Comparison of ENCODE assay signal across 8 mouse cellular contexts in the genomic region with DNA sequence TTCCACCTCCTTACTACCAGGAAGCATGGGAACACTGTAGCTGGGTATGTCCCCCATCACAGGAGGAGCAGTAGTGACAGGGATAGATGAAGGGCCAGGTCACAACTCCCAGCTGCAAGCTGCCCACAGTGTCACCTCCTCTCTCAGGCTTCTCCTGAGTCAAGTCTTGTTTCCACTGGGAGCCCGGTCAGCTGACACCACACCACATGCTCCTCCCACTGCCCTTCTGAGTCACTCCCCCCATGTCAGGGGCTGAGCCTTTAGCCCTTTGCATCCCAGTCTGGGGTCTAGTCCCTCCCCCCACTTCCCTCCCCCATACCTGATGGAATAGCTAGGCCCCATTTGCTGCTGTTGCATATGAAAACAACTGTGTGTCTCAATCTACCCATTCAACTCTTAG. TPM values are rescaled to one million over a fixed set of nuclear protein-coding genes. Genes with fewer than 3 reads are reported as not detected.
DNase-seq lines count a peak whose midpoint lies in the region; ATAC-seq and TF ChIP-seq lines count a peak whose summit lies in the region.

No protein-coding gene starts in this region.

- 0 out of 2 replicates have a peak, but pooled peaks have one; percentile 33 for ATAC-seq in heart, embryonic 12.5 days (ENCODE audit: insufficient number of reproducible peaks, low FRiP score)
- no peak; the same call in 1 of the 2 replicates for ATAC-seq in G1E (ENCODE audit: extremely low read depth, insufficient number of reproducible peaks, low FRiP score, poor library complexity, severe bottlenecking)
- ATAC-seq in hindbrain, embryonic 11.5 days (ENCODE audit: low FRiP score) = peak; percentile 37; the same call in 1 of the 2 replicates
- no peak for ATAC-seq in CD4-positive, CD25-positive, alpha-beta regulatory T cell, adult 4 months

- H3K27me3 ChIP-seq in heart, embryonic 12.5 days (replicated peaks) = no peaks in the 10 kb centered on the region
- no peaks in the 10 kb centered on the region for H3K27me3 ChIP-seq in G1E (ENCODE audit: insufficient read depth, low read length)
- no peaks in the 10 kb centered on the region for H3K27me3 ChIP-seq in hindbrain, embryonic 11.5 days (ENCODE audit: control insufficient read depth, insufficient read depth, low read length)
- no peaks in the 10 kb centered on the region for H3K27me3 ChIP-seq in midbrain, embryonic 10.5 days (ENCODE audit: low read depth, poor library complexity, severe bottlenecking)

- no peak overlapping the region for H3K4me3 ChIP-seq in heart, embryonic 12.5 days
- H3K4me3 ChIP-seq in G1E (ENCODE audit: low read depth, low read length) = peak overlapping the region; percentile 24; the same call in 1 of the 2 replicates
- H3K4me3 ChIP-seq in hindbrain, embryonic 11.5 days (ENCODE audit: low read depth, low read length) = no peak overlapping the region
- H3K4me3 ChIP-seq in midbrain, embryonic 10.5 days = no peak overlapping the region

- no peak overlapping the region for H3K4me2 ChIP-seq in heart, embryonic 12.5 days
- no peak overlapping the region for H3K4me2 ChIP-seq in hindbrain, embryonic 11.5 days (replicated peaks; ENCODE audit: low read depth, low read length)

- H3K9me3 ChIP-seq in heart, embryonic 12.5 days (replicated peaks) = no peaks in the 10 kb centered on the region
- no peaks in the 10 kb centered on the region for H3K9me3 ChIP-seq in G1E (replicated peaks)
- no peaks in the 10 kb centered on the region for H3K9me3 ChIP-seq in hindbrain, embryonic 11.5 days (ENCODE audit: control insufficient read depth, low read length)
- peaks cover 4% of the 10 kb centered on the region; the same call in 1 of the 2 replicates for H3K9me3 ChIP-seq in midbrain, embryonic 10.5 days (replicated peaks)

- H3K36me3 ChIP-seq in heart, embryonic 12.5 days = peaks cover 34% of the 10 kb centered on the region
- H3K36me3 ChIP-seq in G1E (replicated peaks) = peaks cover 98% of the 10 kb centered on the region
- 0 out of 2 replicates have a peak, but pooled peaks cover 6% of the 10 kb centered on the region for H3K36me3 ChIP-seq in hindbrain, embryonic 11.5 days (ENCODE audit: control insufficient read depth, insufficient read depth, low read length)
- peaks cover 76% of the 10 kb centered on the region for H3K36me3 ChIP-seq in midbrain, embryonic 10.5 days

- H3K4me1 ChIP-seq in heart, embryonic 12.5 days (replicated peaks) = peaks cover 50% of the 10 kb centered on the region
- H3K4me1 ChIP-seq in G1E (ENCODE audit: insufficient read depth, low read depth, low read length) = peaks cover 68% of the 10 kb centered on the region
- peaks cover 7% of the 10 kb centered on the region for H3K4me1 ChIP-seq in hindbrain, embryonic 11.5 days (replicated peaks; ENCODE audit: control insufficient read depth, insufficient read depth, low read length)
- peaks cover 41% of the 10 kb centered on the region for H3K4me1 ChIP-seq in midbrain, embryonic 10.5 days

- DNase-seq in heart, adult 18-20 months = no peak
- no peak for DNase-seq in G1E (ENCODE audit: low spot score)
- no peak for DNase-seq in hindbrain, embryonic 11.5 days (ENCODE audit: low spot score)
- no peak for DNase-seq in midbrain, embryonic 10.5 days (ENCODE audit: low spot score)
- DNase-seq in frontal cortex, postnatal 25 days (ENCODE audit: low spot score in 2 of 2) = no peak
- no peak for DNase-seq in gastrocnemius, adult 18-20 months (ENCODE audit: low spot score)

- 15% methylated on average over 1 of the region's 1 CpGs for WGBS in heart, embryonic 12.5 days
- WGBS in hindbrain, embryonic 11.5 days = 35% methylated on average over 1 of the region's 1 CpGs
- WGBS in midbrain, embryonic 10.5 days = 71% methylated on average over 1 of the region's 1 CpGs

- no peak overlapping the region for H3K9ac ChIP-seq in heart, embryonic 12.5 days
- no peak overlapping the region for H3K9ac ChIP-seq in hindbrain, embryonic 11.5 days (ENCODE audit: low read depth, low read length)

- H3K27ac ChIP-seq in heart, embryonic 12.5 days (ENCODE audit: poor library complexity, severe bottlenecking) = no peak overlapping the region
- 0 out of 2 replicates have a peak overlapping the region, but pooled peaks have one; percentile 10 for H3K27ac ChIP-seq in hindbrain, embryonic 11.5 days (ENCODE audit: low read depth, low read length)
- H3K27ac ChIP-seq in midbrain, embryonic 10.5 days (replicated peaks) = peak overlapping the region; percentile 63; the same call in 1 of the 2 replicates

- no peak for TF ChIP-seq CTCF in G1E (IDR thresholded peaks at IDR 0.05; ENCODE audit: low read depth, low read length)

RNA-seq across cellular contexts. Expression of gene Hs6st1, which starts 21.3 kb away (rescaled TPM):
- 13.0 and 15.3 TPM in 2 replicates for polyA plus RNA-seq in heart, embryonic 12.5 days (2016; fragmentation: Nextera tagmentation; extraction: Ambion mirVana)
- 10 to 100 TPM; 19.7 to 21.3 TPM for total RNA-seq in heart, adult 18-20 months (2021)
- total RNA-seq in G1E (2014; fragmentation: Nextera tagmentation) = 62.9 and 66.0 TPM in 2 replicates
- total RNA-seq in G1E (2017) = 29.3 and 32.2 TPM in 2 replicates
- polyA plus RNA-seq in G1E (2012) = 49.9 and 54.9 TPM in 2 replicates
- 10.7 and 14.9 TPM in 2 replicates for polyA plus RNA-seq in hindbrain, embryonic 11.5 days (2014; fragmentation: Nextera tagmentation; extraction: Ambion mirVana)
- 4.9 and 5.4 TPM in 2 replicates for polyA plus RNA-seq in midbrain, embryonic 10.5 days (2016; fragmentation: Nextera tagmentation; extraction: Ambion mirVana)
- 1 to 10 TPM; 4.3 to 4.7 TPM for polyA plus RNA-seq in CD4-positive, CD25-positive, alpha-beta regulatory T cell, adult 4 months (2017; shearing (Covaris generic))
- total RNA-seq in gastrocnemius, adult 18-20 months (2021) = 10 to 100 TPM; 19.7 to 22.0 TPM

Comparison
In these comparisons a context has a peak if more than half of its experiments do, and no peak if none do; other contexts are left out.
1. ATAC-seq: peak in heart, embryonic 12.5 days (single experiment) and hindbrain, embryonic 11.5 days (single experiment); none in G1E (single experiment) and CD4-positive, CD25-positive, alpha-beta regulatory T cell, adult 4 months (single experiment).